Mouse (Mus musculus) lung, embryonic 15.5 days (tissue): Measurements from ENCODE around the gene Ret. TPM values are rescaled to one million over a fixed set of nuclear protein-coding genes. Genes with fewer than 3 reads are reported as not detected.

Source experiments
- ATAC-seq: fragments of 200-750 bp; cut with Nextera tagmentation; 2 replicates; pipeline ENCODE4 v1.8.0; 2017; ENCODE audit warnings: moderate number of reproducible peaks, borderline replicate concordance; ENCODE audit not compliant: low FRiP score, low TSS enrichment; ENCODE audit errors: extremely low read depth
- H3K27ac ChIP-seq: fragments of 300-500 bp; sonication (generic); 2 replicates; pipeline ENCODE4 v1.5.1; 2015; ENCODE audit warnings: moderate library complexity, mild to moderate bottlenecking, inconsistent platforms
- H3K27me3 ChIP-seq: fragments of 300-500 bp; sonication (generic); 2 replicates; pipeline ENCODE4 v1.6.1; 2015; ENCODE audit warnings: inconsistent platforms
- H3K36me3 ChIP-seq: fragments of 300-500 bp; sonication (generic); 2 replicates; pipeline ENCODE4 v1.6.1; 2015; ENCODE audit warnings: inconsistent platforms
- H3K4me1 ChIP-seq: fragments of 300-500 bp; sonication (generic); 2 replicates; pipeline ENCODE4 v1.6.1; 2015; ENCODE audit warnings: inconsistent platforms
- H3K4me2 ChIP-seq: fragments of 300-500 bp; sonication (generic); 2 replicates; pipeline ENCODE4 v1.6.1; 2015; ENCODE audit warnings: inconsistent platforms, mild to moderate bottlenecking, moderate library complexity
- H3K4me3 ChIP-seq: fragments of 300-500 bp; sonication (generic); 2 replicates; pipeline ENCODE4 v1.5.1; 2015; ENCODE audit warnings: mild to moderate bottlenecking, inconsistent platforms
- H3K9ac ChIP-seq: fragments of 300-500 bp; sonication (generic); 2 replicates; pipeline ENCODE4 v1.6.1; 2015; ENCODE audit warnings: inconsistent platforms
- H3K9me3 ChIP-seq: fragments of 300-500 bp; sonication (generic); 2 replicates; pipeline ENCODE4 v1.6.1; 2016; ENCODE audit warnings: inconsistent platforms
- WGBS: fragments of 180-500 bp; shearing (Covaris S2); methylation state at CpG from one replicate; pipeline ENCODE4 v1.1.7; 2015; 5-methylcytosine and 5-hydroxymethylcytosine counted together
- polyA plus RNA-seq: library from polyadenylated mRNA; unstranded; fragments of >200 nt; fragmentation: Nextera tagmentation; extraction: Ambion mirVana; gene quantifications from 2 replicates; pipeline ENCODE4 v1.2.1, GENCODE M21; 2015

Gene Ret
- polyA plus RNA-seq, 1 experiment from 2014 or later: 2.6 TPM

GRCm38 (mm10) chr6:118195108-118195507 lies 2.4 kb downstream of the Ret start:
- H3K4me2 ChIP-seq: no peak overlapping the region
- peaks cover 67% of the 10 kb centered on the region for H3K27me3 ChIP-seq

DNA sequence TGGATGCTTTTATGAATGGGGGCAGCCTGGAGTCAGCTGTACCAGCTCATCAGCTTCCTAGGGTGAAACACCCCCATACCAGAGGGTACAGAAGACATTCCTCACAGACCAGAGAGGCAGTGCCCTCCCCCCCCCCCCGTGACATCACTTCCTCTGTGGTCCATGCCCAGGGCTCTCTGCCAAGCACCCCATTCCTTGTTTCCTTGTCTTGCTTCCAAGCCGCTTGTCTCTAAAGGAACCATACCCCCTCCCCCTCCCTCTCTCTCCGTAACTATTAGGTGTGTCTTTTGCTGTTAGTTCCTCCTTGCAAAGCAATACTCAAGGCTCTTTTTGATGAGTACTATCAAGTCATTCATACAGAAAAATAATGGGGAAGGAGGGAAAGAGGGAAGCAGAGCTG lies 4.6 kb downstream of the Ret start:
- no peak overlapping the region for H3K9ac ChIP-seq
- peaks cover 12% of the 10 kb centered on the region for H3K4me1 ChIP-seq
- H3K4me2 ChIP-seq: no peak overlapping the region
- H3K9me3 ChIP-seq: no peaks in the 10 kb centered on the region
- peaks cover 45% of the 10 kb centered on the region for H3K27me3 ChIP-seq
- no peak overlapping the region for H3K27ac ChIP-seq
- no peak overlapping the region for H3K4me3 ChIP-seq
- H3K36me3 ChIP-seq: no peaks in the 10 kb centered on the region
- no peak for ATAC-seq
- 12% methylated on average over 3 of the region's 3 CpGs for WGBS

More at GRCm38 (mm10) chr6:118195108-118195507, 2.4 kb downstream of the Ret start:
- no peaks in the 10 kb centered on the region for H3K9me3 ChIP-seq
- no peak for ATAC-seq
- 26% methylated on average over 8 of the region's 8 CpGs for WGBS
- H3K9ac ChIP-seq: no peak overlapping the region
- H3K36me3 ChIP-seq: no peaks in the 10 kb centered on the region
- no peak overlapping the region for H3K4me3 ChIP-seq
- peaks cover 12% of the 10 kb centered on the region for H3K4me1 ChIP-seq
- no peak overlapping the region for H3K27ac ChIP-seq

DNA sequence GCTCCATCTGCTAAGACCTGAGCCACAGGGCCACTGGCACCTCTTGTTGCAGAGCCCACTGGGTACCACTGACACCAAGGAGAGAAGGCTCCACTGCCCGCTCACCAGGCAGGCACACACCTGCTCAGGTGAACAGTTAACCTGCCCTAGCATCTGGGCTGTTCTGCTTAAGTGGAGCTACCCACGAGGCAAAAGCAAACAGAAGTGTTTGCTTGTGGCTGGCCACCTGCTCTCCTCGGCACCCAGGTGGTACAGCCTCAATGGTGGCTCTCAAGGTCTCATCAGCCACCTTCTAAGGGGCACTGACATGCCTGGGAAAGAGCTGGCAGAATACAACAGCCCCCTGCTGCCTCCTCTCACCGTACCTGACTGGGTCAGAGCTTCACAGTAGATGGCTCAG lies 5.3 kb downstream of the Ret start:
- ATAC-seq: peak; percentile 48; the same call in 1 of the 2 replicates
- Histone ChIP-seq H3K9ac (no peak overlapping the region), H3K4me3 (no peak overlapping the region), H3K9me3 (no peaks in the 10 kb centered on the region), H3K36me3 (no peaks in the 10 kb centered on the region), H3K27me3 (peaks cover 38% of the 10 kb centered on the region), H3K4me2 (no peak overlapping the region), H3K4me1 (peaks cover 5% of the 10 kb centered on the region), H3K27ac (no peak overlapping the region)
- WGBS: 40% methylated on average over 4 of the region's 4 CpGs

DNA sequence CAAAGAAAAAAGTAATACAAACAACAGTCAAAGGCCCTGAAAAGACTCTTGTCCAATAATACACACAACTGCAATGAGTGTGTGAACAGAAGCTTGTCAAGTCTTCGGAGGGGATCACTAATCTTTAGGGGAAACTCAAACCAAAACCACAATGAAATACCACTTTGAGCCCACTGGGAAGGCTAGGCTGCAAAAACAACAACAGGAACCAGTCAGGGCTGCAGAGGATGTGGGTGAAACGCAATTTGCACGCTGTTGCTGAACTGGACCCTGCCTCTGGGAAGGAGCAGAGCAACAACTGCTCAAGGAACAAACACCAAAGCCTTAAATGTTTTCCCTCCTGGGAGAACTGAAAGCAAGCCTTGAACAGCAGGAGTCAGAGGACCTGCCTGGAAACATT lies 7.8 kb downstream of the Ret start:
- no peak overlapping the region for H3K27ac ChIP-seq
- no peaks in the 10 kb centered on the region; the same call in 1 of the 2 replicates for H3K4me1 ChIP-seq
- H3K9me3 ChIP-seq: no peaks in the 10 kb centered on the region
- H3K9ac ChIP-seq: no peak overlapping the region
- H3K4me3 ChIP-seq: no peak overlapping the region
- H3K4me2 ChIP-seq: no peak overlapping the region
- no peaks in the 10 kb centered on the region for H3K36me3 ChIP-seq
- 46% methylated on average over 3 of the region's 3 CpGs for WGBS
- ATAC-seq: no peak
- peaks cover 14% of the 10 kb centered on the region for H3K27me3 ChIP-seq

GRCm38 (mm10) chr6:118188599-118188998 lies 8.9 kb downstream of the Ret start:
- no peak overlapping the region for H3K4me2 ChIP-seq
- peaks cover 2% of the 10 kb centered on the region; the same call in 1 of the 2 replicates for H3K27me3 ChIP-seq
- H3K27ac ChIP-seq: no peak overlapping the region
- no peaks in the 10 kb centered on the region for H3K9me3 ChIP-seq
- no peak for ATAC-seq
- 68% methylated on average over 9 of the region's 9 CpGs for WGBS
- H3K9ac ChIP-seq: no peak overlapping the region
- H3K36me3 ChIP-seq: no peaks in the 10 kb centered on the region
- no peak overlapping the region for H3K4me3 ChIP-seq
- no peaks in the 10 kb centered on the region; the same call in 1 of the 2 replicates for H3K4me1 ChIP-seq

GRCm38 (mm10) chr6:118187285-118187641 lies 10.3 kb downstream of the Ret start:
- Histone ChIP-seq H3K9ac (no peak overlapping the region), H3K9me3 (no peaks in the 10 kb centered on the region), H3K27ac (no peak overlapping the region), H3K4me1 (no peaks in the 10 kb centered on the region), H3K4me2 (no peak overlapping the region), H3K4me3 (no peak overlapping the region), H3K27me3 (no peaks in the 10 kb centered on the region), H3K36me3 (no peaks in the 10 kb centered on the region)
- WGBS: 80% methylated on average over 3 of the region's 3 CpGs
- no peak for ATAC-seq

DNA sequence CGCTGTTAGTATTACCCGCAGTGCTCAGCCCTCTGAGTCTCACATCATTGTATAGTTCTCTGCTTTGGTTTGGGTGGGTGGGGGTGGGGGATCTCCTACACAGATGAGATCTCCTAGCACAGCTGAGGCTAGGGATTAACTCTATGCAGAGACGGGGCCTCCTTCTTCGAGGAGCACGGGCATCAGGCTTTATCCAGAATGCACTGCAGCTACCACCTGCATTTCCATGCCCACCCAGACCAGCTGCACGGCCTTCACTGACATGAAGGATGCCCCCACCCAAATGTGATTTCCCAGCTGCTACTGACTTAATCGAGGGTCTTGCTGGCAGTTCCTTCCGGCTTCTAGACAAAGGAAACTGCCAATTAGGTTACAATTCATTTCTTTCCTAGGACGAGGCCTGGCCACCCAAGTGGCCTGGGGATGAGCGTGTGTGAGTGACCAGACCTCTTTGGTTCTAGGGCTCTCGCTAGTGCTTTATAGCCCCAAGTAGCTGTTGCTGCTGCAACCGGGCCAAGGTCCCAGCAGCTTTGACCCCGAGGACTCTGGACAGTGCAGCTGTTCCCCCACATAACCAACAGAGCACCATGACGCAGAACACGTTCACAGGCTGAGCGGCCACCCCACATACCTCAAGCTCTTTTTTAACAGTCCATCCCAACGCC lies 10.8 kb downstream of the Ret start:
- Histone ChIP-seq H3K27me3 (no peaks in the 10 kb centered on the region), H3K27ac (no peak overlapping the region), H3K36me3 (no peaks in the 10 kb centered on the region), H3K4me2 (no peak overlapping the region), H3K4me1 (no peaks in the 10 kb centered on the region), H3K9ac (no peak overlapping the region), H3K9me3 (no peaks in the 10 kb centered on the region), H3K4me3 (no peak overlapping the region)
- no peak for ATAC-seq
- 68% methylated on average over 17 of the region's 17 CpGs for WGBS

DNA sequence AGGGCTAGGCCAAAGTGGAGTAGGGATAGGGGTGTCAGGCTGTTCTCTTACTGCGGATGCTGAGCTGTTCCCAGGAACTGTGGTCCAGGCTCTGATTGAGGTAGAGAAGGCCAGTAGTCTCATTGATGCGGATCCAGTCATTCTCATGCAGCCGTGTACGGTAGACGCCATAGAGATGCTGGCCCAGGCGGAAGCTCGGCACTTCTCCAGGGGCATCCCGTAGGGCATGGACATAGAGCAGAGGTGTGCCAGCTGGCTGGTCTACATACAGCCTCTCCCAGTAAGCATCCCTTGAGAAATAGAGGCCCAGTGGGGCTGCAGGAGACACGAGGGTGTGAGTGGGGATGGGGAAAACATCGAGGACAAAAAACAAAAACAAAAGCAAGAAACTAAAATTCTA lies 13.4 kb downstream of the Ret start:
- ATAC-seq: no peak
- Histone ChIP-seq H3K36me3 (no peaks in the 10 kb centered on the region), H3K4me3 (no peak overlapping the region), H3K4me2 (no peak overlapping the region), H3K4me1 (peaks cover 5% of the 10 kb centered on the region), H3K27me3 (no peaks in the 10 kb centered on the region), H3K9me3 (no peaks in the 10 kb centered on the region), H3K27ac (no peak overlapping the region), H3K9ac (no peak overlapping the region)
- 87% methylated on average over 10 of the region's 10 CpGs for WGBS

DNA sequence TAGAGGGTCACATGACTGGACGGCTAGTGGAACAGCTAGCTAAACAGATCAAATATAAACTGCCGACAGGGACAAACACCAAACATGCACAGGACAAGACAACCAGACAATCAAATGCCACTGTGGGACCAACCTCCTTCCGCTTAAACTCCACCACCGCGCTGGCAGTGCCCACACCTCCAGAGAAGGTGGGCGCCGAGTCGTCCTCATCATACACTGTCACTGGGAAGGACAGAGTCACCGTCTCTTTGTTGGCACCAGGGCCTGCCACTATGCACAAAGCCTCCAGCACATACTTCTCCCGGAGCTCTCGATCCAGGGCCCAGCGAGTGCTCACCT lies 17.5 kb downstream of the Ret start:
- Histone ChIP-seq H3K27me3 (no peaks in the 10 kb centered on the region), H3K36me3 (no peaks in the 10 kb centered on the region), H3K27ac (no peak overlapping the region), H3K4me3 (no peak overlapping the region), H3K4me1 (peaks cover 5% of the 10 kb centered on the region), H3K9me3 (no peaks in the 10 kb centered on the region), H3K4me2 (no peak overlapping the region), H3K9ac (no peak overlapping the region)
- WGBS: 69% methylated on average over 12 of the region's 12 CpGs
- 0 out of 2 replicates have a peak, but pooled peaks have one; percentile 16 for ATAC-seq

DNA sequence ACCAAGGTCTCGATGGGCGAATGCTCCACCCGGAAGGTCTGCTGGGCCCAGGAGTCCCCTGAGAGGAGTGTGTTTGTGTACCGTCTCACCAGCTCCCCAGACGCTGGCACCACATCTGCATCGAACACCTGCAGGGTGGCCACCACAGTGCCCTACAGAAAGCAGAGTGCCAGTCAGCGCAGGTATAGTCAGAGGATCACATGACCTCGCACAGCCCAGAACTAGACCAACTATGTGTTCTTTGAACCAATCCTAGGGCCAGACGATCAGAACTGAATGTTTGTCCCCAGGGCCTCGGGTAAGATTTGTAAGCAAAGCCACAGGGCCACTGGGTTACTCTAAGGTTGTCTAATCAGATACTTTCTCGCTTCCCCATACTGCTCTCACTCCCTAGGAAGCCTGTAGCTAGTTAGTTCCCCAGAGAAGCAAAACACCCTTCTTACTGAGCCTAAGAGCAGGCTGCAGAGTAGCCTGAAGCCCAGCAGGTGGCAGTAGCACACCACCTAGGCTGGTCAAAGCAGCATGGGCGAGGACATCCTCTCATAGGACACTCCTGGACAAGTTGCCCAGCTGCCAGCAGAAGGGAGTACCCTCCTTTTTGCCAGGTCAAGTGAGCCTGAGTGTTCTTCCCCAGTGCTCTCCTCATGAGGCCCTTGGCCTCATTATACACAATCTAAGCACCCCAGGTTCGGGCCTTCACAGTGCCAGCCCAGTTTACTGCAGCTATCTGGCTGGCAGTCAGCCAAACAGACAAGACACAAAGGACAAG lies 18.0 kb downstream of the Ret start:
- no peaks in the 10 kb centered on the region for H3K9me3 ChIP-seq
- H3K9ac ChIP-seq: no peak overlapping the region
- H3K4me2 ChIP-seq: peak overlapping the region; percentile 4; the same call in 1 of the 2 replicates
- WGBS: 55% methylated on average over 13 of the region's 13 CpGs
- ATAC-seq: peak; percentile 71
- H3K27me3 ChIP-seq: no peaks in the 10 kb centered on the region
- no peak overlapping the region for H3K27ac ChIP-seq
- H3K4me1 ChIP-seq: peaks cover 5% of the 10 kb centered on the region
- no peak overlapping the region for H3K4me3 ChIP-seq
- no peaks in the 10 kb centered on the region for H3K36me3 ChIP-seq

- Histone ChIP-seq H3K9ac (no peak overlapping the region), H3K27me3 (no peaks in the 10 kb centered on the region), H3K4me3 (no peak overlapping the region), H3K36me3 (no peaks in the 10 kb centered on the region), H3K4me1 (no peaks in the 10 kb centered on the region), H3K4me2 (no peak overlapping the region), H3K27ac (no peak overlapping the region), H3K9me3 (no peaks in the 10 kb centered on the region)
- ATAC-seq: no peak
- WGBS: 73% methylated on average over 5 of the region's 5 CpGs
These were observed 23.6 kb downstream of the Ret start for GRCm38 (mm10) chr6:118173975-118174328.

- no peak for ATAC-seq
- Histone ChIP-seq H3K4me2 (no peak overlapping the region), H3K27me3 (no peaks in the 10 kb centered on the region), H3K36me3 (no peaks in the 10 kb centered on the region), H3K4me3 (no peak overlapping the region), H3K4me1 (no peaks in the 10 kb centered on the region), H3K9me3 (no peaks in the 10 kb centered on the region), H3K27ac (no peak overlapping the region), H3K9ac (no peak overlapping the region)
- 89% methylated on average over 18 of the region's 18 CpGs for WGBS
These were observed 24.1 kb downstream of the Ret start for GRCm38 (mm10) chr6:118173251-118173974.
